Mouse (Mus musculus): ENCODE results near the gene Smarcc2.

- TF ChIP-seq GATA1 (IDR thresholded peaks at IDR 0.05; ENCODE audit: low read length) (no peak), TAL1 (IDR thresholded peaks at IDR 0.05; ENCODE audit: low read length) (no peak)
Observed at GRCm38 (mm10) chr10:128503532-128503931, 44.5 kb downstream of the Smarcc2 start.
